Mouse (Mus musculus): ENCODE data around the gene Pex5.
"Not testable (repeated sequence)": the region's sequence is repeated elsewhere in the genome, so short reads cannot be mapped to it uniquely, and the experiment has no call there.

Gene Pex5

GRCm38 (mm10) chr6:124427289-124427688, 12.4 kb upstream of the Pex5 start:
- peak; percentile 85 for DNase-seq (ENCODE audit: low read depth, low spot score)

GRCm38 (mm10) chr6:124426604-124427003, 11.7 kb upstream of the Pex5 start:
- no peak for DNase-seq (ENCODE audit: low read depth, low spot score)

DNA sequence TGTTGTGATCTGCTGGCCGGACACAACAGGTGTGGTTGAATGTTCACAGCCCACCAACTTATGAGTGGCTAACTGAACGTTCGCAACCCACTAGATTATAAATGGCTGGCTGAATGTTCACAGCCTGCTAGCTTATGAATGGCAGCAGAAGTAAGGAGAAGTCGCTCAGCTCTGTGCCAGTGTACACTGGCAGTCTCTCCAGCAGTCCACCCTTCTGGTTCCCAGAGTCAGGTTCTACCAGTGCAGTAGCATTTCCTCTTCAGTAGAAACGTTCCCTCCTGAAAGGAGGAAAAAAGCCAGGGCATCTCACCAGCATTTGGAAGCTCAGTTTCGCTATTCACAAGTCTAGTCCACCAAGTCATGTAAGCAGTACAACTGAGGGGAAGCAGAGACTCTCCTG, 10.7 kb upstream of the Pex5 start:
- DNase-seq (ENCODE audit: low read depth, low spot score) = no peak

DNA sequence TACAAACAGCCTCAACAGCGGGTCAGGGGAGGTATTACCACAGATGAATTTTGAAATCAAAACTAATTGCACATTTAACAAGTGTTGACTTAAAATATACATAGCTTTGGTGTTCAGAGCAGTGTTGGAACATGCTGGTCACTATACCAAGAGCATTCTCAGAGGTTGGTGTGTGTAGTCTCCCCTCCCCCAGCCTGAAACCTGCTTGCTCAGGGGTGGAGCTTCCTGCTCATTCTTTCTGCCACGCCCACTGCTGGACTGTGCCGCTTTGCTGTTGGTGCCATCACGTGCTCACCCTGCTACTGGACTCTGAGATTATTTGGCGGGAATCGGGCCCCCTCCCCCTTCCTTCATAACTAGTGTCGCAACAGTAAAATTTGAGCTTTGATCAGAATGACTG, 10.2 kb upstream of the Pex5 start:
- DNase-seq (ENCODE audit: low read depth, low spot score) = not testable (repeated sequence)

- no peak for DNase-seq (ENCODE audit: low read depth, low spot score)
These were observed 9.2 kb upstream of the Pex5 start for GRCm38 (mm10) chr6:124424068-124424498.

DNA sequence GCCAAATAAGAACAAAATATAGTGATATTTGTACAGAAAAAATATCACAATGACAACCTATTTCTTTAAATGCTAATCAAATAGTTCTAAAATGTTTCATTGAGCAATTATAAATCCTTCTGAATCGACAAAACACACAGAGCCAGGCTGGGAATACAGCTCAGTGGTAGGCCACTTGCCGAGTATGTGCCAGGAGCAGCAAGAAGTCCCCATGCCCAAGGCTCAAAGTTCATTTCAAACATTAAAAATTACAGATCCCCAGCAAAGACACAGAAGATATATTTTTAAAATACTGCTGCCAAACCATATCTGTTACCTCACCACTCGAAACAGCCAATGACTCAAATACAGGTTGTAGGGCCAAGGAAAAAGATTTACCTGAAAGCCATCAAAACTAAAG, 3.8 kb upstream of the Pex5 start:
- no peak for DNase-seq (ENCODE audit: low read depth, low spot score)

- DNase-seq (ENCODE audit: low read depth, low spot score) = peak; percentile 94
These were observed 651 bp upstream of the Pex5 start for GRCm38 (mm10) chr6:124415347-124416088.

DNA sequence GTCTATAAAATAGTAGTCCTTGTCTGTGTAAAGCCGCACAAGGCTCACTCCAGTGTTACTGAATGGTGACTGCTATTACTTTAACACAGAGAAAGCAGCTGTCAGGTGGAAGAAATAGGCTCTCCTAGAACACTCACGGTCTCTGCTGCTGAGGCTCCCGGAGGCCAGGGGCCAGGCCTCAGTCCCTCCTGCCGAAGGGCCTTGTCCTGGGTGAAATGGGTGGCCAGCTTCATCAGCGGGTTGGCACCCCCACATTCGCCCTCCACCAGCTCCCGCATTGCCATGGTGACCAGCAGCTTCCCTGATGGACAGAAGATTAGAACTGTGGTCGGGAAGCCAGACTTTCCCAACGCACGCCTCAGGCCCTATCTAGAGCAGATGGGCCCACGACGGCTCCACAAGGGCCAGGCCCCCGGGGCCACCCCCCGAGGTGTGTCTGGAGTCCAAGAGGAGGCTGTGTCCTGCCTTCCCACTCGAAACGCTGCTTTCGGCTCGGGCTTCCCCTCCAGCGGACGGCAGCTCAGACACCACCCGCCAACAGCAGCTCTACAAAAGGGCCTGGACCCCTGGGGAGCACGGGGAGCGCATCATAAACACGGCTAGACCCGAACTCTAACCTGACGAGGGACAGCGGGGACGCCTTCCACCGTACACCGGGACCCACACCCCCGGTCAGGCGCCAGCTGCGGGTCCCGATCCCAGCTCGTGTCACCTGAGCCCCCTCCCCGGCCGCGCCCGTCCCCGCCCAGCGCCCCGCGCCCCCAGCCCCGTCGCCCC, 529 bp downstream of the Pex5 start:
- DNase-seq (ENCODE audit: low read depth, low spot score) = peak; percentile 48

GRCm38 (mm10) chr6:124413770-124414149, 1.1 kb downstream of the Pex5 start:
- no peak for DNase-seq (ENCODE audit: low read depth, low spot score)

DNA sequence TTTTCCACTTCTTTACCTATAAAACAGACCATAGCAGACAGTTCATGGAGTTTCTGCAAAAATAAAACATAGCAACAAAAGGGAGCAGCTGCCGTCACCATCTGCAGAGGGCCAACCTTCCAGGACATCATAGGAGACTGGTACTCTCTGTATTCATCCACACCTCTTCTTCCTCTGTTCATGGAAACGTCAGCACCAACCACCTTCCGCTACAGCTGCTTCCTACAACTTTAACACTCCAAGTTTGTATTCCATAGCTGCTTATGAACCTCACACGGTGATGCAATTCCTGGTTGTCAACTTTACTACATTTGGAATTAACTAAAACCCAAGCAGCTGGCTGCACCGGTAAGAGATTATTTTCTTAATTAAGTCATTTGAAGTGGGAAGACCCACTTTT, 6.5 kb downstream of the Pex5 start:
- no peak for DNase-seq (ENCODE audit: low read depth, low spot score)

- DNase-seq (ENCODE audit: low read depth, low spot score) = no peak
These were observed 7.7 kb downstream of the Pex5 start for GRCm38 (mm10) chr6:124407180-124407579.

DNA sequence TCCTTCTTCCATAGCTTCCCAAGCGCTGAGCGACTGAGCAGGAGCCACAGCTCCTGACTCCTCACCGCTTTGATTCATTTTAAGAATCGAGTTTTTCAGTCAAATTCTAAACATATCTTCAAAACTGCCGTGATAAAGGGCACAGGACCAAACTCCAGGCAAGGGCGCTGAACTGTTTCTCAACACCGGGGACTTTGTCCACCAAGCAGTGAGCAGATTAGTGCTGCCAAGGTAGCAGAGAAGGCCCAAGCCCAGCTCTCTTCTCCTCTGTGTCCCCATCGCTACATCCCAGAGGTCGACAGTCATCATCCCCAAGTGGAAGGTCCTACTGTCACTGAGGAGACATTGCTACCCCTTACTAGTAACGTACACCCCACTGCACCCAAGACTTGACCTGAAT, 8.5 kb downstream of the Pex5 start:
- no peak for DNase-seq (ENCODE audit: low read depth, low spot score)

GRCm38 (mm10) chr6:124399738-124400137, 15.1 kb downstream of the Pex5 start:
- no peak for DNase-seq (ENCODE audit: low read depth, low spot score)

DNA sequence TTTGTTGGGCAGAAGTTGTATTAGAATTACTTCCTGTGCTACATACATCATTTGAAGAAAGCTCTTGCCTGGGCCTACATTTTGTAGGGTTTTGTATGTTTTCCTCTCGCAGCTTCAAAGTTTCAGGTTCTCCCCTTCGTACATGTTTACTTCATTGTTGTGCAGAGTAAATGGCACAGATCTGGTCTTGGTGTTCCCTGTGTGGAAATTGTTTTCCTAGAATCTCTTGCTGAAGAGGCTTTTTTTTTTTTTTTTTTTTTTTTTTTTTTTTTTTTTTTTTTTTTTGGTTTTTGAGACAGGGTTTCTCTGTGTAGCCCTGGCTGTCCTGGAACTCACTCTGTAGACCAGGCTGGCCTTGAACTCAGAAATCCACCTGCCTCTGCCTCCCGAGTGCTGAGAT, 19.9 kb downstream of the Pex5 start:
- not testable (repeated sequence) for DNase-seq (ENCODE audit: low read depth, low spot score)

DNA sequence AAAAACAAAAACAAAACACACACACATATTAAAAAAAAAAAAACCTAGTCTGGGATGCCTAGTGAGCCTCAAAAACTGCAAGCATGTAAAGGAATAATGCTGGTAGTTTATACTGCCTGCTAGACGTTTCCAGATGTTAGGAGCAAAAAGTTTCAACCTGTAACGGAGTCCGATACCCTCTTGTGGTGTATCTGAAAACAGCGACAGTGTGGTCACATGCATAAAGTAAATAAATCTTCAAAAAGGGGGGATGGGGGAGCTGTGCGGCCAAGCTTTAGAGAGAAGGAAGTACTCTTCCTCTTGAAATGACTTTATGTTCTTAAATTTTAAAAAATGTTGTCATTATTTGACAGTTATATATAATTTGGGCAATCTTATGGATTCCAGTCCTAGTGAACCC, 34.7 kb downstream of the Pex5 start:
- DNase-seq (ENCODE audit: low read depth, low spot score) = no peak

GRCm38 (mm10) chr6:124379331-124379730, 35.5 kb downstream of the Pex5 start:
- DNase-seq (ENCODE audit: low read depth, low spot score) = peak; percentile 65

- no peak for DNase-seq (ENCODE audit: low read depth, low spot score)
These were observed 37.2 kb downstream of the Pex5 start for GRCm38 (mm10) chr6:124377494-124378255.

DNA sequence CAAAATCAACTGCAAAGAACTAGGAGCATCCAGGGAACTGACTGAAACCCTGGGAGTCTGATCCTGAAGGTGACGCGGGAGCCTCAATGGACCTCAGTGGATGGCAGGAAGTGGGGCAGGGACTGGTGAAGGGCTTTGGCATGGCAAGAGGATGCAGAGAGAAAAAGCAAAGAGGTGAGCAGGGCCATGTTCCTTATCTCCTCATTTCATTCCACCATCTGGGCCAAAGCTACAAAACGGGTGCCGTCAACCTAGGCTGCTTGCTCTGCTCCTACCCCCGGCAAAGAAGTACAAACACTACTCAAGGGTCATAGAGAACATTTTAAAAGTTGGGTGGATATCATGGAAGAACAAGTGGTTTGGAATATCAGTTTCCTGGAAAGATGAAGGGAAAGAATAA, 38.6 kb downstream of the Pex5 start:
- DNase-seq (ENCODE audit: low read depth, low spot score) = no peak

GRCm38 (mm10) chr6:124375435-124375884, 39.4 kb downstream of the Pex5 start:
- peak; percentile 7 for DNase-seq (ENCODE audit: low read depth, low spot score)

GRCm38 (mm10) chr6:124374683-124375082, 40.2 kb downstream of the Pex5 start:
- DNase-seq (ENCODE audit: low read depth, low spot score) = no peak

DNA sequence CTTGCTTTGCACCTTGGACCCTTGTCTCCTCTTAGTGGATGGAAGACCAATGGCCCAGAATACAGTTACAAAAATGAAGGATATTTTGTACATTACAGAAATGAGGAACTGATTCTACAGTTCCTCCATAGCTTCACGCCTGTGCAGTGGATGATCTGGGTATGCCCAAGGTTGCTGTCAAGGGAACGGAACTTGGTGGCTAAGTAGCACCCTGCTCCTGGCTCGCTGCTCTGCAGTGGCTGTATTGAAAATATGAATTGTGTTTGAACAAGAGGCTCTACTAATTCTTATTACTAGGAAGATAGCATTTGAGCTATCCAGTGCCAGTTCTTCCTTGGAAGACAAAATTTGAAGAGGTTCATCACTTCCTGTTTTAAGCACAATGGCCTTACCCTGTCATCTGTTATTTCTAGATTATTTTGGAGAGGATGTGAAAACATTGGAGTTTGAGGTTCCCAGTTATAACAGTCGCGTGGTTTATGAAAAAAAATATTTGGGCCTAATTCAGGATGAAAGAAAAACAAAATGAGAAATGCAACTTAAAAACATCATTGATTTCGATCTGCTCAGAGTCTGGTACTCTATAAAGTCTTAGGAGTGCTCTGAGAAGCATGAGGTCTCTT, 41.2 kb downstream of the Pex5 start:
- DNase-seq (ENCODE audit: low read depth, low spot score) = no peak

- peak; percentile 16 for DNase-seq (ENCODE audit: low read depth, low spot score)
These were observed 50.5 kb downstream of the Pex5 start for GRCm38 (mm10) chr6:124364328-124364727.
